Mouse (Mus musculus) MEL (cell line): Measurements from ENCODE around the gene Cryba1.

Experiments used
- BHLHE40 ChIP-seq: IDR thresholded peaks from 2 replicates; pipeline ENCODE4 v1.6.1; 2012; ENCODE audit warnings: low read depth, mild to moderate bottlenecking, inconsistent platforms, low read length, improper control_type of control experiment, borderline replicate concordance
- CTCF ChIP-seq, 3 experiments: IDR thresholded peaks in 2 of 3; conservative IDR thresholded peaks in 1 of 3; 2 replicates each; pipeline ENCODE4 v1.5.1; 2011 to 2012; ENCODE audit warnings: low read length in 3 of 3, low read depth in 2 of 3, mild to moderate bottlenecking in 2 of 3, improper control_type of control experiment in 1 of 3, inconsistent platforms in 1 of 3, mixed read lengths in 1 of 3, moderate library complexity in 1 of 3; ENCODE audit not compliant: control insufficient read depth in 1 of 3, insufficient read depth in 1 of 3, poor library complexity in 1 of 3, severe bottlenecking in 1 of 3
- EP300 ChIP-seq, 2 experiments: IDR thresholded peaks; 2 replicates each; pipeline ENCODE4 v1.6.1; 2011; ENCODE audit warnings: improper control_type of control experiment in 2 of 2, low read length in 2 of 2, low read depth in 1 of 2, mild to moderate bottlenecking in 1 of 2
- HCFC1 ChIP-seq: IDR thresholded peaks from 2 replicates; pipeline ENCODE4 v1.6.1; 2012; ENCODE audit warnings: low read depth, mild to moderate bottlenecking, inconsistent platforms, low read length, improper control_type of control experiment, moderate library complexity
- MAX ChIP-seq: IDR thresholded peaks from 2 replicates; pipeline ENCODE4 v1.6.1; 2011; ENCODE audit warnings: low read length, improper control_type of control experiment
- POLR2A ChIP-seq, 2 experiments: IDR thresholded peaks; 2 replicates each; pipeline ENCODE4 v1.6.1; 2011 to 2012; ENCODE audit warnings: low read length in 2 of 2, mild to moderate bottlenecking in 2 of 2, control low read depth in 1 of 2, improper control_type of control experiment in 1 of 2, low read depth in 1 of 2, moderate library complexity in 1 of 2; ENCODE audit not compliant: control insufficient read depth in 1 of 2, insufficient read depth in 1 of 2, poor library complexity in 1 of 2

GRCm38 (mm10) chr11:77748996-77749395, 23.9 kb upstream of the Cryba1 start:
- TF ChIP-seq MAX (no peak), CTCF (IDR thresholded peaks at IDR 0.05 in 2 of 3, conservative IDR thresholded peaks at IDR 0.05 in 1 of 3; ENCODE audit: control insufficient read depth in 1 of 3, insufficient read depth in 1 of 3, low read depth in 2 of 3, low read length in 3 of 3, poor library complexity in 1 of 3, severe bottlenecking in 1 of 3) (no peak), HCFC1 (no peak), POLR2A (IDR thresholded peaks at IDR 0.05; ENCODE audit: control insufficient read depth in 1 of 2, insufficient read depth in 1 of 2, low read depth in 1 of 2, low read length in 2 of 2, poor library complexity in 1 of 2) (no peak), BHLHE40 (no peak), EP300 (IDR thresholded peaks at IDR 0.05; ENCODE audit: low read depth in 1 of 2, low read length in 2 of 2) (no peak)
